Mouse (Mus musculus) ovary, postnatal 14 days (tissue): ENCODE results near the gene Sirpb1a.
"Not testable (repeated sequence)": the region's sequence is repeated elsewhere in the genome, so short reads cannot be mapped to it uniquely, and the experiment has no call there.

Source experiments
- DNase-seq: peaks from one replicate; pipeline ENCODE4 v3.0.0; 2022; ENCODE audit warnings: low spot score

Gene Sirpb1a

DNA sequence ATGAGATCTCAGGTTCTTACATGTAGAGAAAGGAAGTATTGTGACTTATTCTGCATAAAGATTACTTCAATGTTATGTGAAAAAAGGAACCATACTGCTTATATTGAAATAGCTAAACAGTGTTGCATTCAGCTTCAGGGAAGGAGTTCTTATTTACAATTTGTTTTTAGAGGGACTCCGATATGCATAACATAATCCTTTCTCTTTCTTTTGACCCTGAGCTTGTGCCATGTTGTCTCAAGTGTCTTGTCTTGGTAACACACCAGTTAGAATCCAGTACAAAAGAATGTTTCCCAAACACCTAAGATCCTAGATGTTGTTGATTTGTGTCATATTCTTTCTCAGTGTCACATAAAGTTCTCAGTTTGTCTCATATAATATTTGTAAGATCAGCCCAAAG, at the start of gene Sirpb1a:
TSS of gene Sirpb1a (minus strand) at position 74 of the 400 bp plus-strand sequence.
- DNase-seq = not testable (repeated sequence)

DNA sequence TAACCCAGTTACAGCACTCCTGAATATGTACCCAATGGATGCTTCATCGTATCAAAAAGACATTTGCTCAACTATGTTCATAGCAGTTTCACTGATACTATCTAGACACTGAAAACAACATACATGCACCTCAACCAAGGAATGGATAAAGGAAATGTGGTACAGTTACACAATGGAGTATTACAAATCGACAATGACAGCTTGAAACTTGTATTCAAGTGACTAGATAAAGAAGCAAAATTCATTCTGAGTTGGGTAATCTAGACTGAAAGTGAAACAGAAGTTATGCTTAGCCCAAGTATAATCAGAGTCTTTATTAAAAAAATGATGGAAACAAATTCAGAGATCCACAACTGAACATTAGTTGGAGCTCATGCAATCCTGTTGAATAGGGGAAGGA, 48.5 kb upstream of the Sirpb1a start:
- not testable (repeated sequence) for DNase-seq

DNA sequence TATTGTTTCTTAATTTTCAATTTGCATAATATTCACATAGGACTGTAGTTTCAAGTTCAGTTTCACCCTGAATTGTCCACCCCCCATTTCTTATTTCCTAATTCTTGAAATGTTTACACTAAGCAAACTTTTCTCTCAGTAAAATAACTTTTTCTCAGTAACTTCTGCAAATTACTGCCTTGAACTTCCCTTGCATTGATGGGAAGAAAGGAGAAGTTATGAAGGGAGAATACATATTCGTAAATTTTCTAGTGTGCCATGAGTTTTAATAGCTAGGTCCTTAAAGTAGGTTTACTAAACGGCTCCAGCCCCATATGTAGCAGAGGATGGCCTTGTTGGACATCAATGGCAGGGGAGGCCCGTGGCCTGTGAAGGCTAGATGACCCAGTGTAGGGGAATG, 43.8 kb upstream of the Sirpb1a start:
- not testable (repeated sequence) for DNase-seq

DNA sequence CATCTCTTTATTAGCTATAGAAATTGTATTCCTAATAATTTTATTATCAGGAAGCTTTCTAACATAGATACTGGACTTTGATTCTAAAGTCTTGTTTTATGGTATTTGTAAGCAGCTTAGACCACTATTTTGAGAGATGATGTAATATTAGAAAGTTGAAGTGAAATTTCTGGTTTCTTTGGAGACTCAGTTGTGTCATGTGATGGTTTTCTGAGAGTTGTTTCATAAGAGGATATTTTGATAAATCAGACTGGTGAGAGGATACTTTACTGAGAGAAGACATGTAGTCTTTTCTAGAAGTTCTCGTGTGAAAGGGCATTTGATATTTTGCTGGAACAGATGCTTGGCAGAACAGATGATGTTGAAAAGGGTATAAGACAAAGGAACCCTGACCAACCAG, 17.6 kb upstream of the Sirpb1a start:
- DNase-seq = not testable (repeated sequence)

DNA sequence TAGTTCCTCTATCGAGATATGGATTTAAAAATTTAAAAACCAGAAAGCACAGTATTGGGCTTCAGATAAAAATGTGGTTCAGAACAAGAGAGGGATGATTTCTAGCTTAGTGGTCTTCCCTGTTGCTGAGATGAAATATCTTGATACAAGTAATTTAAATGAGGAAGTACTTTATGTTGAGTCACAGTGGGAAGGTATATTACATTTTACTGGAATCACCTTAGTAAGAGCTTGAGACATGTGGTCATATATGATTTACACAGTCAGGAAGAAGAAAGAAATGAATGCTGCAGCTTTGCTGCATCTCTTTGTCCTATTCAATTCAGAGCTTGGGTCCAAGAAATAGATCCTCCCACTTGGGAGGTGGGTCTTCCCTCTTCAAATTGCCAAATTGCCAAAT, 13.5 kb upstream of the Sirpb1a start:
- not testable (repeated sequence) for DNase-seq

DNA sequence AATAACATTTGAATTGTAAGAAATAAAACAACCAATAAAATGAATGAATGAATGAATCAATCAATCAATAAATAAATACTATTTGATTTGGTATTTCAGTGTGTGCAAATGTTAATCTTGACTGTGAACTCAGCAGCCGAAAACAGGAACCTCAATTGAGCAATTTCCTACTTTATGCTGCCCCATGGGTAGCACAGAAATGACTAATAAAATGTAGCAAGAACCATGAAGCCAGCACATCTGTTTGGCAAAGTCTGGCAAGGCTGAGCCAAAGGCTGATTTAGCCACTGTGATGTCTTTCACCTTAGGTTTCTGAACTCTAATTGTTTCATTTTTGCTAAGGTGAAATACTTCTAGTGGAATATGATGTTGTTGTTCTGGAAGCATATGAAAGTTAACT, 1.6 kb upstream of the Sirpb1a start:
- no peak for DNase-seq

DNA sequence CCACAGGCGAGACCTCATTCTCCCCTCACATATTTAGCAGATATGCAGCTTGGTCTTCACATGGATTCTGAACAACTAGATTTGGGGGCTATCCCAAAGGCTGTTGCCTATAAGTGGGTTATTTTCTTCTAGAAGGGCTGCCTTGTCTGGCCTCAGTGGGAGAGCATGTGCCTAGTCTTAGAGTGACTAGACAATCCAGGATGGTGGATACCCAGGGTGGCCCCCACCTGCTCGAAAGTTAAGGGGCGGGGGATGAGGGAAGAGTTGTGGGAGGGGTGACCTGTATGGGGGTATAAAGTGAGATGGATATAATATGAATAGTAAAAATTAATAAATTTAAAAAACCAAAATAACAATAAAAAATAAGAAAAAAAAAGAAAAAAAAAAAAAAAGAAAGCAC, 70.6 kb downstream of the Sirpb1a start:
- not testable (repeated sequence) for DNase-seq

DNA sequence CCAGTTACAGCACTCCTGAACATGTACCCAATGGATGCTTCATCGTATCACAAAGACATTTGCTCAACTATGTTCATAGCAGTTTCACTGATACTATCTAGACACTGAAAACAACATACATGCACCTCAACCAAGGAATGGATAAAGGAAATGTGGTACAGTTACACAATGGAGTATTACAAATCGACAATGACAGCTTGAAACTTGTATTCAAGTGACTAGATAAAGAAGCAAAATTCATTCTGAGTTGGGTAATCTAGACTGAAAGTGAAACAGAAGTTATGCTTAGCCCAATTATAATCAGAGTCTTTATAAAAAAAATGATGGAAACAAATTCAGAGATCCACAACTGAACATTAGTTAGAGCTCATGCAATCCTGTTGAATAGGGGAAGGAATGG, 76.0 kb downstream of the Sirpb1a start:
- DNase-seq = not testable (repeated sequence)

DNA sequence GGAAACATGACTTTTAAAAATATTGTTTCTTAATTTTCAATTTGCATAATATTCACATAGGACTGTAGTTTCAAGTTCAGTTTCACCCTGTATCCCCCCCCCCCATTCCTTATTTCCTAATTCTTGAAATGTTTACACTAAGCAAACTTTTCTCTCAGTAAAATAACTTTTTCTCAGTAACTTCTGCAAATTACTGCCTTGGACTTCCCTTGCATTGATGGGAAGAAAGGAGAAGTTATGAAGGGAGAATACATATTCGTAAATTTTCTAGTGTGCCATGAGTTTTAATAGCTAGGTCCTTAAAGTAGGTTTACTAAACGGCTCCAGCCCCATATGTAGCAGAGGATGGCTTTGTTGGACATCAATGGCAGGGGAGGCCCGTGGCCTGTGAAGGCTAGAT, 80.7 kb downstream of the Sirpb1a start:
- not testable (repeated sequence) for DNase-seq

DNA sequence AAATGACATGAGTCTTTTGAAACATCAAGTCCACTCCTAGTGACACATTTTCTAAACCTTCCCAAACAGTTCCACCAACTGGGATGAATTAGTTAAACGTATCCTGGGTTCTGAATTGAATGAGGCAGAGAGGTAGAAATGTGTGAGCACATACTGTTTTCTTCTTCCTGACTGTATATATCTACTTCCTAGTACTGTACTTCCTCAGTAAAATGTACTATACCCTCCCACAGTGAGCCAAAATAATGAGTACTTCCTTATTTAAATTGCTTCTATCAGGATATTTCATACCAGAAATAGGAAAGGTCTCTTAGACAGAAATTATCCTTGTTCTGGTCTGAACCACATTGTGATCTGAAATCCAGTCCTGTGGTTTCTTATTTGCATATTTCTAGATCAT, 86.0 kb downstream of the Sirpb1a start:
- DNase-seq = no peak

DNA sequence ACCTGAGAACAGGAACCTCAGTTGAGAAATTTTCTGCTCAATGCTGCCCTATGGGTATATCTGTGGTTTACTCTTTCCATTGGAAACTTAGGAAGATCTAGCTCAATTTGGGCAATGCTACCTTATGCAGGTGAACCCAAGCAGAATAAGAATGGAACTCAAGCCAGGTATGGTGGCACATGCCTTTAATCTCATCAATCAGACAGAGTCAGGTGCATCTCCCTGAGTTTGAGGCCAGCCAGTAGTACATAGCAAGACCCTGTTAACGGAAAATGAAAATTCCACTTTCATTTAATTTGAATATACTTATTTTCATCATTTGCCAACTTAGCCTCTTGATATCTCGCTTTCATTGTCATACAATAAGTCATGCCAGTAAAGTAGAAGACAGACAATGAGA, 92.1 kb downstream of the Sirpb1a start:
- no peak for DNase-seq

DNA sequence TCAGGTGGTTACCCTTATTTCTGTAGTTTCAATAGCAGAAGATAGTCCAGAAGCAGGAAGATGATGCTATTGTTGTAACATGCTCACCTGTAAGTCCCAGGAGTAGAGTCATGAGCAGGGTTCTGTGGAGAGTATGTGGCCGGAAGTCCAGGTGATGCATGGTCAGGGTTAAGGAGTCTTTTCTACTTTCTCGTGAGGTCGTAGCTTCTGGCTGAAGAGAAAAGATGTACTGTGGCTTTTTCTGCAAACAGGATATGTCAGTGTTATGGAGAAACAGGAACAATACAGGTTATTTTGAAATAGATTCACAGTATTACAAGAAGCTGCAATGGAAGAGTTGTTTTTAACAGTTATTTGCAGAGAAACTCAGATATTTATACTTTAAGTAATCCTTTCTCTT, 94.3 kb downstream of the Sirpb1a start, which contains the start of gene Gm9733:
TSS of gene Gm9733 (minus strand) at position 240 of the 400 bp plus-strand sequence.
- no peak for DNase-seq

DNA sequence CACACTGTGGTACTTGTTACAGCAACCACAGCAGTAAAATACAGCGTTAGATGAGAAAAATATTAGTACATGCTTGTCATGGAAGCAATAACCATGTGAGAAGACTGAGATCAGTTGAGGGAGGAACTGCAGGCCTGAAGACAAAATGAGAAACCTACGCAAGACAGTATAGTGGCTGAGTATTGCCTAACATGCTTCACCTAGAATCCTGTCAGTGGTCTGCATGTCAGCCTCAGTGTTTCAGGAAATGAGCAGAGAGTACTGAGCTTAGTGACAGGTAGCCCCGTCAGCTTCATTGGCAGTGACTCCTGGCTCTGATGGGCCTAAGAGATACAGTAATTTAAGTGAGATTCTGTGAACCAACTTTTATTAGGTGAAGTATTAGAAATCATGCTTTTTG, 94.8 kb downstream of the Sirpb1a start:
- no peak for DNase-seq

DNA sequence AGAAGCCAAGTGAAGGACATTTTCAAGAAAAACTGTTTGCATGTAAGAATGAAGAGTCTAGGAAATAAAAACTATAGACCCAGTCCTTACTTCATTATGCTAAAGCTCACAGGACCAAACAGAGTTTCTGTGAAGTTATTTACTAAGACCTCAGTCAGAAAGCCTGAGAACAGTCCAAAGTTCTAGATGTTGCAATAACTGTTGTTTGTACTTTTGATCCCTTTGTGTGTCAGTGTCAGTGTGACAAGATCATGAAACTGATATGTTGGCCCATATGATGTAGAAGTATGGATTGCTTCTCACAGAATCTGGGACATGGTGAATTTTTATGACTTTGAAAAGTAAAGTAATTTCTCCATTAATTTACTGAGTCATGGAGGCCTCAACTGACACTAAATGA, 96.8 kb downstream of the Sirpb1a start:
- DNase-seq = no peak
